Mouse (Mus musculus): ENCODE results near the gene Srsf2.
"Not testable (repeated sequence)": the region's sequence is repeated elsewhere in the genome, so short reads cannot be mapped to it uniquely, and the experiment has no call there.

Srsf2 gene

GRCm38 (mm10) chr11:116853512-116853928, 626 bp upstream of the Srsf2 start:
- peak; percentile 96 for DNase-seq (ENCODE audit: low read depth, low spot score)

DNA sequence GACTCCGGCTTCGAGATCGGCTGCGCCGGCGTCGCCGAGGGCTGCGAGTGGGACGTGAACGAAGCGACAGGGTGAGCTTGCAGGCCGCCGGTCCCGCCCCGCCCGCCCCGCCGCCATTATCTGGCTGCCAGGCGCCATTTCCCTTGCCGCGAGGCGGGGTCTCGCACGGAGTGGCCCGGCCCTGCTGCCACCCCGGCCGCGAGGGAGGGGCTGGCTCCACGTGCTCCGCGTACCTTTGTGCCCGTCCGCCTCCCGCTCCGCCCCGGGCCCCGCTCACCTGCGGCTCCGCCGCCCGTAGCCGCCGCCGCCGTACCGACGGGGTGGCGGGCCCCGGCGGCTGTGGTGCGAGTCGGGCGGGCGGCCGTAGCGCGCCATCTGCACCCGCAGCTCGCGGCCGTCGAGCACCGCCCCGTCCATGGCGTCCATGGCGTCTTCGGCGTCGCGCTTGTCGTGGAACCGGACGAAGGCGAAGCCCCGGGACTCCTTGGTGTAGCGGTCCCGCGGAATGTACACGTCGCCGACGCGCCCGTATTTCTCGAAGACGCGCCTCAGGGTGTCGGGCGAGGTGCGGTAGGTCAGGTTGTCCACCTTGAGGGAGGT, 503 bp downstream of the Srsf2 start, which contains the start of gene Mfsd11:
TSS of gene Mfsd11 (plus strand) at position 150 of the 600 bp plus-strand sequence.
- DNase-seq (ENCODE audit: low read depth, low spot score) = peak; percentile 59

- peak; percentile 76 for DNase-seq (ENCODE audit: low read depth, low spot score)
These were observed 1.2 kb downstream of the Srsf2 start for GRCm38 (mm10) chr11:116851576-116852290.

- no peak for DNase-seq (ENCODE audit: low read depth, low spot score)
These were observed 1.9 kb downstream of the Srsf2 start for GRCm38 (mm10) chr11:116850833-116851477.

DNA sequence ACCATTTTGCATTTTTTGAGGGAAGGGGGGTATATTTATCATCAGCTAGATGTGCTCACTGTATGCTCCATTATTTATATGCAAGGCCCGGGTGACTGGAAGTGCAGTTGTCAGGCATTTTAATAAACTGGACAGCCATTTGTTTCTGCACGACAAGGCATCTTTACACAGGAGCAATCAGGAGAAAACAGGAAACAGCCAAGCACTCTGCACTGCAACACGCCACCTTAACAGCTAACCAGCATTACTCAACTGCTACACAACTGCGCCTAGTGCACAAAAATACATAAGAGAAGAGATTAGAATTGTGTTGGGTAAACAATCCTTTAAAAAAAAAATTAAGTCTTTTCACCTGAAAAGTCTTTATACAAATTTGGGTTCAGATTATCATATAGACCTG, 2.8 kb downstream of the Srsf2 start:
- no peak for DNase-seq (ENCODE audit: low read depth, low spot score)

DNA sequence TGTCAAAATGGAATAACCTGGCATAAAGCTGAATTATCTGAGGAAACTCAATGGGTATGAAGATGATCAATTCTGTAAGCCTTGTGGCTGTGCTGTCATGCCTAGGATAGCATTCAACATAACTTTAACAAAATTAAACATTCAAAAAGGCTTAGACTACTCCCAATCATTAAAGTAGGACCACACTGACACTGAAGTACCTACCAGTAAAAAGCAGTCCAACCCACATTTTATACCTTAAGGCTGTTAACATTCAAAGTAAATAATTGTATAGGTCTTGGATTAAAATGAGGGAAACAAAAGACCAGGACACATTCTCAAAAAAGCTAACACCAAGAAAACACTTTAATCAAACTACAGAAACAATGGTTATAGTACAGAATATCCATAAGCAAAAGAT, 3.3 kb downstream of the Srsf2 start:
- no peak for DNase-seq (ENCODE audit: low read depth, low spot score)

DNA sequence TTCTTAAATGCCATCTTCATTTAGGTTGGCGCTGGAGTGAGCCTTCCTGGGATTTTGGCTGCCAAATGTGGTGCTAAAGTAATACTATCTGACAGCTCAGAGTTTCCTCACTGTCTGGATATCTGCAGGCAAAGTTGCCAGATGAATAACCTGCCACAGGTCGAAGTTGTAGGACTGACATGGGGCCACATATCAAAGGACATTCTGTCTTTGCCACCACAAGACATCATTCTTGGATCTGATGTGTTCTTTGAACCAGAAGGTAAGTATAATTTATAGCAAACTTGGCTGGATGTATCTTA, 4.1 kb downstream of the Srsf2 start:
- not testable (repeated sequence) for DNase-seq (ENCODE audit: low read depth, low spot score)

DNA sequence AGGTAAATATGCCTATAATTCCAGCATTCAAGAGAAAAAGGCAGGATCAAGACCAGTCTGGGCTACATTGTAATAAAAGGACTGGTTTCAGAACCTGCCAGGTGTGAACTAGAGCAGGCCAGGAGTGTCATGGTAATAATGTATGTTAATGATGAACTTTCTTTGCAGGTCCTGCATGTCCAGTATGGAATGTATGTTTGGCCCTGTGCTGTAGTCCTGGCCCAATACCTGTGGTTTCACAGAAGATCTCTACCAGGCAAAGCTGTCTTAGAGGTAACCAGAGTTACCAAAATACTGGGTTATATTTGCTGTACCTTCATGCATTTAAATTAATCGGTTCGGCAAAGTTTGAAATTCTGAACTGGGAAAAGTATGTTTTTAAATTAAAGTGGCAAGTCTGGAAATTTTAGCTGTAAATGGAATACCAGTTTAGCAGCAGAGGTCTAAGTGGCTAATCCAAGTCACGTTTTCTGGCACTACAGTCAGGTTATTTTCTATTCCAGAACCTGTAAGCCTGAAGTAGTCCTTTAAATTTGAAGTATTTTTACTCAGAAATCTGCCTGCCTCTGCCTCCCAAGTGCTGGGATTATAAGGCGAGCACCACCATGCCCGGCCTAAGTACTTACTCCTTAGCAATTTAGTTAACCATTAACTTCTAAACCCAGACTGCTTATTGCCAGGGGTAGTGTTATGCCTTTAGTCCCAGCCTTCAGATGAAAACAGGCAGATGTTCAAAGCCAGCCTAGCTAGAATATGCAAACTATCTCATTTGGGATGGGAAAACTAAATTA, 4.6 kb downstream of the Srsf2 start:
- no peak for DNase-seq (ENCODE audit: low read depth, low spot score)

GRCm38 (mm10) chr11:116847187-116848085, 5.5 kb downstream of the Srsf2 start:
- no peak for DNase-seq (ENCODE audit: low read depth, low spot score)

DNA sequence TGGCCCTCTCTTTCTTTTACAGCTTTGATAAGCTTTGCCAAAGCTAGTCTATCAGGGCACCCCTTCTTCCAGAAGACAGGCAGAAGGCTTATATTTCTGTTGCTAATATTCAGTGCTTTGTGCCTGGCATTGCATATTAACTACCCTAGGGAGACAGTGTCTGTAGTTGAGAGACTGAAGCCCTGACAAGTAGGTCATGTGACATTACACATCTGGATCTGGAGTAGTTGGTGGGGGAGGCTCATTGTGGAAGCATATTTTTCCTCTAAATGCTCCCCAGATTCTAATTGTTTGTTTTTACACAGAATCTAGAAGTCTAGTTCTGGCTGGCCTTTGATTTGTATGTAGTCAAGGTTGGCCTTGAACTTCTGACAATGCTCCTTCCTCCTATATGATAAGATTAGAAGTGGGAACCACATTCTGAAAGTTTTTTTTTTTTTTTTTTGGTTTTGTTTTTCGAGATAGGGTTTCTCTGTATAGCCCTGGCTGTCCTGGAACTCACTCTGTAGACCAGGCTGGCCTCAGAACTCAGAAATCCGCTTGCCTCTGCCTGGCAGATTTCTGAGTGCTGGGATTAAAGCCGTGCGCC, 6.2 kb downstream of the Srsf2 start:
- no peak for DNase-seq (ENCODE audit: low read depth, low spot score)

DNA sequence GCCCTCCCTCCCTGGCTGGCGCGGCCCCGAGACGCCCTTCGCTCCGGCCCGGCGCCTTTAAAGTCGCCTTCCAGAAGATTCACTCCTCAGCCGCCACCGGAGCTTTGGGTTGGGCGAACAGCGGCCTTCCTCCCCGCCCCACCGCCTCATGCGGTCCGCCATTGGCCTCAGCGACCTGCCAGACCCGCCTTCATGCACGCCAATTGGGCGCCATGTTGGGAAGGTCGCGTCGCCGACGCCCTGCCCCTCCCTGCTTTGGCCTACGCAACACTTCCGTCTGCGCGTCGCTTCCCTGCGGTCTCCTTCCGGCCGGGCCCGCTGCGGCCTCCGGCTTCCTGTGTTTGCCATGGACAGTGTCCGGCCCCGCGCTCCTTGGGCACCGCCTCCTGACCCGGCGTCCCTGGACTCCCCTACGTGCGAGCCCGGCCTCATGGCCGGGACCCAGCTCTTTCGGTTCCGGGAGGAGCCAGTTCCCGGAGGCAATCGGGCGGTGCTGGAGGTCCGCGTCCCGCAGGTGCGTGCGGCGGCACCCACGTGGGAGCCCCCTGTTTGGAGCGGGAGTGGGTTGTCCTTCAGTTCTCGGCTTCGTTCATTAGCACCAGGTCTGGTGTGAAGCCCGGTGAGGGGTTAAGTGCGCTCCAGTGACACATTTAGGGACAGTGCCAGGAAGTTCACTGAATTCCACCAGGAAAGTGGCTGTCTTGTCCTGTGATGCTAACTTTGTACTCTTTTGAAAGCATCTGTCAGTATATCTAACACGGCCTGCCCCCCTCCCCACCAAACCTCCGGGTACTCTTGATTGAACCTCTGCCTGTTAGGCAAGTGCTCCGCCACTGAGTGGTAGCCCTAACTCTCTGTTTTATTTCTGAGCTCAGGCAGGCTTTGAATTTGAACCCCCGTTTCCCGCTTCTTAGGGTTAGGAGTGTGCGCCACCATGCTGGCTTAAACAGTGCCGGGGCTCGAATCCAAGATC, 9.3 kb downstream of the Srsf2 start, which contains the start of the genes Mettl23 and Jmjd6:
TSS of gene Mettl23 (plus strand) at position 18 of the 973 bp plus-strand sequence.
TSS of gene Jmjd6 (minus strand) at position 189 of the 973 bp plus-strand sequence.
- peak; percentile 97 for DNase-seq (ENCODE audit: low read depth, low spot score)

DNA sequence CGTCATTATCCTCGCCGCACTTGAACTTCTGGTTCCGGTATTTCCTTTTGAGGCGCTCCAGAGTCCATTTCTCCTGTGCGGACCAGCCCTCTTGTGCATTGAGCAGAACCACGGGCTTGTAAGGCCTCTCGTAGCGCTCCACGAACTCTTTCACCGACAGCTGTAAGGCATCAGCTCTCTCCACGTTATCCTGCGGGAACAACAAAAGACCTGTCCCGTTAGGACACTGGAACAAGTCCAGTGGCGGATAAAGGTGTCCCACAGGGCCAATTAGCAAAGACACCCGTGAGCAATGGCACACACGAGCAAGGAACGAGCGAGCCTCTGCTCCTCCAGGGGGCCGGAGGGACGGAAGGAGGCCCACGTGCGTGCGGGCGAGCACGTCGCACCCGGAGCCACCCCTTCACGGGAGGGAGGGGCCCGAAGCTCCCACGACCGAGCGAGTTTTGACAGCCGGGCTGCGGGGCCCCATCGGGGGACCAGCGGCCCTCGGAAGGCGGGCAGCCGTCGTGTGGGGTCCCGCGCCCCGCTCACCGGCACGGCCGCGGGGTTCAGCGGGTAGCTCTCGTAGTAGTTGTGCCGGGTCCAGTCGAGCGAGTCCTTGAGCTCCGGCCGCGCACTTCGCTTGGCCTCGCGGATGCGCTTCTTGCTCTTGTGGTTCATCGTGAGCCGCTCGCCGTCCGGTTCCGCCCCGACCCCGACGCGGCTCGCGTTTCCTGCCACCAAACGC, 10.2 kb downstream of the Srsf2 start:
- DNase-seq (ENCODE audit: low read depth, low spot score) = peak; percentile 55

DNA sequence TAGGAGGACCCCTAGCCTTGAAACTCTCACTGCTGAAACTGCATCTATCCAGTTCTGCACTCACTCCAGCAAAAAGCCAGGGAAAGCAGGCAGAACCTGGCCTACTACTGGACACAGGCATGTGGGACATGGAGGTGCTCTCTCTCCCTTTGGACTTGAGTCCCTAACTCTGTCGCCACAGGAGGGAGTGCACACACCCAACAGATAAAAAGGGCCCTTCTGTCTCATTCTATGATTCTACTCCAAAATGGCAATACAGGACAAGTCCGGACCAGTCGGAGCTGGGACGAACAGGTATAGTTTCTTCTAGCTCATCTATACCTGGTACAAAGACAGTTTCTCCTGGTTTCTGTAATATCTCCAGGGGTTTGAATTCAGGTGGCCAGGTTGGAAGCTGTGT, 12.1 kb downstream of the Srsf2 start:
- no peak for DNase-seq (ENCODE audit: low read depth, low spot score)

- DNase-seq (ENCODE audit: low read depth, low spot score) = no peak
These were observed 13.3 kb downstream of the Srsf2 start for GRCm38 (mm10) chr11:116839601-116840000.

DNA sequence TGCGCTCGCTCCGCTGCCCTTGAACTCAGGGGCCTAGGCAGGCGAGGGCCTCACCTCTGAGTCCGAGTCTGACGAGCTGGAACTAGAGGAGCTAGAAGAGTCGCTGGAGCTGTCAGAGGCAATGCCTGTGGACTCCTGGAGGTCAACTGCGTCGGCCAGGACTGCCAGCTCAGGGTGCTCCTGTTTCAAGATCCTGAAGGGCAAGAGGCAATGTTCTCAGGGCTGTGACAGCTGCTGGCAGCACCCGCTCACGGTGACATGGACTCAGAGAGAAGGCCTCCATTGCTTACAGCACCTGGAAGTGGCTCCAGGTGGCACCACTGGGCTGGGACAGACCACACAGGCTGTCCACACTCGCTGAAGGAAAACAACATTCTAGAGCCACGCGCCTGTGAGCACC, 14.0 kb downstream of the Srsf2 start:
- no peak for DNase-seq (ENCODE audit: low read depth, low spot score)

DNA sequence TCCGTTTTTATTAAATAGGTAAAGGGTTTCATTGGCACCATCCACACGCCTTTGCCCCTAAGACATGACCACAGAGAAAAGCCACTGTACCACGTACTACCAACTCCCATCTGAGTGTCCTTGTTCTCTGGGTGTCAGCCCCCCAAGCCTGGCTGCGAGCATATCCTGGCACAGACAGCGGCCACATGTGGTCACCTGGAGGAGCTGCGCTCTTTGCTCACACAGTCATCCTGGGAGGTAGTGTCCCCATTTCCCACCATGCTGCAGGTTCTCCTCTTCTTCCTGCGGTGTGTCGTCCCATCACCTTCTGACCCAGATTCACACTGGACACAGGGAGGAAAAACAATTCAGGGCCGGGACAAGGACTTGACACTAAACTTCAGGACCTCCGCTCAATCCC, 15.5 kb downstream of the Srsf2 start:
- DNase-seq (ENCODE audit: low read depth, low spot score) = no peak

- DNase-seq (ENCODE audit: low read depth, low spot score) = no peak
These were observed 16.6 kb downstream of the Srsf2 start for GRCm38 (mm10) chr11:116836283-116836682.

DNA sequence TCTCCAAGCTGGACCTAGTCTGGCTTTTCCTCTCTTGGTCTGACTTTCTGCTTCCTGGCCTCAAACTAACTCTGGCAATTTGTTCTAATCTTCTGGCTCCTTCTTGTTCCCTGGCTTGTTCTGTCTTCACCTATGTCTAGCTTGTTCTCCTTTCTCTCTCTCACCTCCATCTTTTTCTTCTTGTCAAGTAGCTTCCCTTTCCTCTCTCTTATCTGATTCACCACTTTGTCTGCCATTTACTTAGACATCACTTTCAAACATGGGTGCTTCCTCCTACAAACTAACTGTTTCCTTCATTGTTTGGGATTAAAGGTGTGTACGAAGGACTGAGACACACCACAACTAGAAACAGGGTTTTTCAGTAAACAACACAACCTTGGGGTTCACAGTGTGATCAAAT, 17.9 kb downstream of the Srsf2 start:
- DNase-seq (ENCODE audit: low read depth, low spot score) = no peak
